Mouse (Mus musculus) embryo, embryonic 11 days (tissue): Measurements from ENCODE around the gene Sgms1.

Experiments used
- DNase-seq: peaks from one replicate; pipeline ENCODE4 v3.0.0-alpha.2; 2015

The Sgms1 gene

DNA sequence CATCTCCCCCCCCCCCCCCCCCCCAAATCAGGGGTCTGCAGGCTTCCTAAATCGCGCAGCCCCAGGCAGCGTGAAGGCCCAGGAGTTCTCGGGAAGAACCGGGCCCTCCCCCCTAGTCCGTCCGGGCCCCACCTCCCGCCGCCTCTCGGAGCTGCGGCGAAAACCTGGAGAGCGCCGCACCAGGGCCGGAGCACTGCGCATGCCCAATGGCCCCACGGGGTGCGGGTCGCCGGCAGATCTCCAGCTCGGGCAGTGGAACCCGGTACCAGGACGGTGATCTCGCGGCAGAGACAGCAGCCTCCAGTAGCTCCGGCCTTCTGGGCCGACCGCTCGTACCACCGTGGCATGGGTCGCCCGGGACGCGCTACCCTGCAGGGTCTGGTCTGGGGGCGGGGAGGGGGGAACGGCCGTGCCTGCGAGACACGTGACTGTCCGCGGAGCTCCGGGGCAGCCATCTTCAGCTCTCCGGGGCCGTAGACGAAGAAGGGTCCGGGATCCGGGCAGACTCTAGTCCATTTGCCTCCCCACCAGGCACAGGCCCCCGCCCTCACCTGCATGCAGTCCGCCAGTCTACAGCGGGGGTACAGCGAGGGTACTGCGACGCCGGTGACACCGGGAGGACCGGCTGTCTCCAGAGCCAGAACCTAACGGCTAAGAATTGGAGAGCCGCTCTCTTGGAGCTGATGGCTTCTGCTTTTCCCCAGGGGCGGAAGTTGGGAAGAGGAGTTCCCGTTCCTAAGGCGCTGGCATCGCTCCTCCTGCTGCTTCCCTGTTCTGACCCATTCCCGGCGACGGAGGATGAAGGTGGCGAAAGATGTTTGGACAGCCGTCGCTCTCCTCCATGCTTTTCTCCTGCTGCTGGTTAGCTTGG is at the start of gene Sgms1:
Sgms1 (minus strand) TSS at position 714 of the 871 bp plus-strand sequence.
- DNase-seq: peak; percentile 96

GRCm38 (mm10) chr19:32425856-32426255 is 36.3 kb upstream of the Sgms1 start:
- no peak for DNase-seq

- DNase-seq: no peak
Measured at GRCm38 (mm10) chr19:32424706-32425105, 35.2 kb upstream of the Sgms1 start.

- no peak for DNase-seq
Measured at GRCm38 (mm10) chr19:32419069-32419468, 29.6 kb upstream of the Sgms1 start.

DNA sequence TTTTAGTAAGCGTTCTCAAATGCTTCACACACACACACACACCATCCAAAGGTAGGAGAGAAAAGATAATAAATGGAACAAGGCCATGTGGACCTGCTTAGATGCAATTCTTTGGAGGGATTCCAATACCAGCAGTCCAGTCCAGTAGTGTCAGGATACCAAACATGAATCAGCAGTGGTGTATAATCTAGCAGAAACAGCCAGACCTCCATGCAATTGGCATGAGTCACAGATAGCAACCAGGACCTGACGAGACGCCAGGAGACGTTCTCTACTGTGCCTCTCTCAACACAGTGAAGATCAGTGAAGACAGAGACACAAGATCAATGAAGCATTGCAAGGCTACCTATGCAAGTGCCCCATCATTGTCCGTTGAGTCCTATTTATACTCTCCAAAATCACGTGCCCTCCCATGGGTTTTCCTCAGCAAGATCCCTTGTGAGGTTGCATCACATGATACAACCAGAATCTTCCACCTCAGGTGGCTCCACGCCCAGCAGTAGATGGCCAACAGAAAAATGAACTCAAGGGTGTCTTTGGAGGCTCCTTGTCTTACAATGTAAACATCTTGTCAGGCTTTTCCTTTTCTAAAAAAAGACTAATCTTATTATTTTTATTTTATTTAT is 27.3 kb upstream of the Sgms1 start:
- no peak for DNase-seq

- no peak for DNase-seq
Measured at GRCm38 (mm10) chr19:32409603-32410360, 20.3 kb upstream of the Sgms1 start.

DNA sequence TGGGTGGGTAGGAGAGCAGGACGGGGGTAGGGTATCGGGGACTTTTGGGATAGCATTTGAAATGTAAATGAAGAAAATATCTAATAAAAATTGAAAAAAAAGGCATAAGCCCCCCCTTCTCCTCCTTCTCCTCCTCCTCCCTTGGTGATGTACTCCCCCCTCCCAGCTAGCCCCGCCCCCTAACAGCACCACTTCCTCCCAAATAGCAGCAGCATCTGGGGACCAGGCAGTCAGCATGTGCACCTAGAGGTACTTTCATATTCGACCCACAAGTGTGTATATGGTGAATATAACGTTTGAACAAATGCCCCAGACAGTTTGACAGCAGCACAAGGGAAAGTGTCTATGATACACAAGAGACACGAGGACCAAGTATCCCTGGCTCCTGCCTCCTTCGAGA is 17.2 kb upstream of the Sgms1 start:
- DNase-seq: no peak

DNA sequence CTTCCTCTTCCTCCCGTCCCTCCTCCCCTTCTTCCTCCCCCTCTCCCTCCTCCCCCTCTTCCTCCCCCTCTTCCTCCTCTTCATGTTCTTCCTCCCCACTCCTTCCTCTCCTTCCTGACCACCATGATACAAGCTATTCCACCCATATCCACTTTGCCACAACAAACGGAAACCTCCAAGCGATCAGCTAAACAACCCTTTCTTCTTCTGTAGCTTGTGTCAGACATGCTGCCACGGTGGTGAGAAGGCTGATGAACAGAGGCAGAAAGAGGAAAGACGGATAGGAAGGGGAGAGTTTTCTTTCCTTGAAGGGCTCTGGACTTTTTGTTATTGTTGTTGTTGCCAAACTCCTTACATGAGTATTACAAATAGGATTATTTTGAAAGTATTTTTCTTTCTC is 14.9 kb upstream of the Sgms1 start:
- no peak for DNase-seq

GRCm38 (mm10) chr19:32403834-32404233 is 14.3 kb upstream of the Sgms1 start:
- DNase-seq: no peak

GRCm38 (mm10) chr19:32398491-32398890 is 9.0 kb upstream of the Sgms1 start:
- DNase-seq: no peak

GRCm38 (mm10) chr19:32396303-32396702 is 6.8 kb upstream of the Sgms1 start:
- no peak for DNase-seq

DNA sequence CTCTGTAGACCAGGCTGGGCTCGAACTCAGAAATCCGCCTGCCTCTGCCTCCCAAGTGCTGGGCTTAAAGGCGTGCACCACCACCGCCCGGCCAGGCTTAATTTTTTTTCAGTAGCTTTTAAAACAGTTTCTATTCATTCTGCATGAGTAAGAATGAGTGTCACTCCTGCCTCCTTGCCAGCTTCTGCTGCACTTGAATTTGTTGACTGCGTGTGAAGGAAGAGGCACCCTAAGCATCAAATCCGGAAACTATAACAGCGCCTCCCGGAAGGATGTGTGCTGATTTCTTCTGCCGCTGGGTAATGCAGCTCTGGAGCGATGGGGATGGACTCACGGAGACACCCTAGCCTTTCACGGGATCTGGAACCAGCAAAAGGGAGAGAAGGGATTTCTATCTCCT is 5.3 kb upstream of the Sgms1 start:
- no peak for DNase-seq

DNA sequence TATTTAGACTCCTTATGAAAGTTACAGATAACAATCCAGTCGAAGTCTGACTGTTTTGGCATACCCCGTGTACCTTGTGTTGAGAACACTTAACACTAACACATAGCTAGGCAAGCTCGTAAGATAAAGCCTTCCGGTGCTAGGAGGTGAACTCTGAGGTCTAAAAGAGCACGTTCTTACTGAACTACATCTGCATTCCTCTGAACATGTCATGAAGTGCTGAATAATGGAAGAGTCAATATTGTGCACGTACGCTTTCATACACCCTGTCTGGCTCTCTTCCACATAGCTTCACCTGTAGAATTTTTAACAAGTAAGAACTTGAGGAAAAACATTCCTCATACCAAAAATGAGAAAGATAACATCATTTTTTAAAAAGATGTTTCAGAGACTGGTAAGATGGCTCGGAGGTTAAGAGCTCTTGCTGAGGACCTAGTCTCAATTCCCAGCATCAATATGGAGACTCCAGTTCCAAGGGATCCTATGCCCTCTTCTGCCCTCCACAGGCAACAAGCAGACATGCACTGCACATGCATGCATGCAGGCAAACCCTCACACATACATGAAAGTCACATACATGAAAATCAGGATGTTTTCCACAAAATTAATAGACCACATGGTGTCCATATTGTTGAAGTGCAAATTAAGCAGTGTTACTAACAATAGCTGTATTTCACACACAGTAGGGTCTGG is 4.4 kb upstream of the Sgms1 start:
- DNase-seq: no peak

GRCm38 (mm10) chr19:32393092-32393745 is 3.7 kb upstream of the Sgms1 start:
- DNase-seq: no peak

GRCm38 (mm10) chr19:32391441-32391840 is 1.9 kb upstream of the Sgms1 start:
- DNase-seq: no peak

DNA sequence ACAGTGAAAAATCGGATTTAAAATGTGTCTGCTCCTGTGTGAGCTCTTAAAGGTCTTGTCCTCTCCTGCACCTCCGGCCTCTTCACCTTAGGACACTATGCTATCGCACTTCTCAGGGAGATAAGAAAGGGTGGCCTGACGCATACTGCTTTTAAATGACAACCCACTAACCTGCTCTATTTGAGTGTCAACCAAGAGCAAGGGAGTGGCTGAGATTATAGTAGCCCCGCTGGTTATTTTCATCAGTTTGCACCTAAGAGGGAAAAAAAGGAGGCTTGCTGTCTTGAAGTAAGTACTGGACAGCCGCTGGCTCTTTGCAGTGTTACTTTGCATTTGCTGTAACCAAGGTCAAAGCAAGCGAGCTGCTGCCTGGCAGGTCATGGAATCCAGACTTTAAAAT is 602 bp upstream of the Sgms1 start:
- DNase-seq: no peak

DNA sequence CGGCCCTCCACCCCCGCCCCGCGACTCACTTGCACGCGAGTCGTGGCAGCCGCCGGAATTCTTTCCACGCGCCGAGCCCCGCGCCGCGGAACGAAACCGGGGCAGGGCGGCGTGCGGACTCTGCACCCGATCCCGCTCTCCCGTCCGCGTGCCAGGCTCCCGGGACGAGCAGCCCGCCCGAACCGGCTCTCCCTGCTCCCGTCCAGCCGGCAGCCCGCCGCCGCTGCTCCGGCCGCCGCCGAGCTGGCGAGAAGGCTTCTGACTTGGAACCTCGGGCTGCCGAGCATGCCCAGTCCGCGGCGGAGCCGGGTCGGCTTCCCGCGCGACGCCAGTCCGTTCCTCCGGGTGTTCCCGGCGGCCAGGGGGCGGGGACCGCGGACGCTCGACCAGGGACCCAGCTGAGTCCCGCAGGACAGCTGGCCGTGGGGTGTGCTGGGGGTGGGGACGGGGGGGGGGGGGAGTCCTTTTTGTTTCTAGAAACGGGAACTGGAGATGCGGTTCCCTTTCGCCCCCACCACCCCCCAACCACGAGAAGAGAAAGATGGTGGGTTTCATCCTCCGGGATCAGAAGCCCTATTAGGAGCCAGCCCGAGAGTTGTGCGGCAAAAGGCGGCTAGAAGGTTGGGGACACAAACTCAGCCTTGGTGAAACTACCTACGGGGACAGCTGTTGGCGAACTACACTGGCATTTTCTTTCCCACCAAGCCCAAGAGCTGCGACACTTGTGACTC is 1.2 kb downstream of the Sgms1 start:
- peak; percentile 95 for DNase-seq

DNA sequence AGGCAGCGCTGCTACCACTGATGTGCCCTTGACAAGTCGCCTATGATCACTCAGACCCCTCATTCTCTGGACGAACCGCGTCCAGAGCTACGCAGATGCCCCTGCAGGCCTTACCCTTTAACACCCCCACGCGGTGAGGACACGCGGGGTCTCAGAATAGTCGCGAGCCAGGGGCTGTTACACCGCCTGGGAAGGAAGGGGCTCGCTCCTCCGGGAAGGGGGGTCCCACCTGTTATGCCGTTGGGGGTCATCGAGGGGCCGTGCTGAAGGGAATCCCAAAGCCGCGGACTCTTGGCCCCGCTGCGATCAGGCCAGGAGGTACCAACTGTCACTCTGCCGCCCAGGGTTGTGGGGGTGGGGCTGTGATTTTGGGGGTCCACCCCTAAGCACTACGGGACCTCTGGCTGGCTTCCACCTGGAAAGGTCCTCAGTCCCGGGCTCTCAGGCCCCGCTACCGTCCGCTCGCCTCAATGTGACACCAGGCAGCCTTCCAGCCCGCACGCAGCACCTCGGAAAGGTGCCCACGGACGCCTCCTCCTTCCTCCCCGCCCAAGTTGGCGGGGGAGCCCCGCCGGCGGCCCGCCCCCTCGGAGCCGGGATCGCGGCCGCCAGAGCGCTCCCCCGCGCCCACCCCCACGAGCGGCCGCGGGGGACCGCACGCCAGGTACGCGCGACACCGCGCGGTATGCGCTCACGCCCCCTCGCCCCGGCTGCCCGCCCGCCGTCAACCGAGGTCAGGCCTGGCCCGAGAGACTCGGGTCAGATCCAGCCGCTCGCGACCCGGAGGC is 1.9 kb downstream of the Sgms1 start:
- DNase-seq: peak; percentile 58

- no peak for DNase-seq
Measured at GRCm38 (mm10) chr19:32386556-32387402, 2.7 kb downstream of the Sgms1 start.

DNA sequence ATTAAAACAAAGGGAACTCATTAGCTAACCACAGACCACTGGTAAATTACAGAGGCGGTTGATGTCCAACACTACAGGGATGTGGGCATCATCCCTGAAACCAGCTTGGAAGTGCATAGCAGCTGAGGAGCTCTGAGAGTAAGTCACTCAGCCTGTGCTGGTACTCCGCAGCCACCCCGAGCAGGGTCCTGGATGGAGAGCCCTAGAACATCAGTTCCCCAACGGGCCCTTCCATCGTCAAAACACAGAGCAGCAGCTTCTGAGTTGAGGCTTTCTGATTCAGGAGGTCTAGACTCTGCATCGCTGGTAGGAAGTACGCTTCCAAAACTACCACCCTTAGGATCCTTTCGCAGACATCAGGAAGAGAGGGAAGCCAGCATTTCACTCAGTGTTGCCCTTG is 5.8 kb downstream of the Sgms1 start:
- DNase-seq: no peak
